Mouse (Mus musculus) gastrocnemius, adult 18-20 months (tissue): Measurements from ENCODE around the gene 9930111J21Rik2. TPM values are rescaled to one million over a fixed set of nuclear protein-coding genes. Genes with fewer than 3 reads are reported as not detected.
"Not testable (repeated sequence)": the region's sequence is repeated elsewhere in the genome, so short reads cannot be mapped to it uniquely, and the experiment has no call there.

Experiments used
- DNase-seq: peaks from one replicate; pipeline ENCODE4 v3.0.0; 2021; ENCODE audit warnings: low spot score
- total RNA-seq, 2 experiments: library from RNA; stranded (reverse); gene quantifications; 2 replicates each; pipeline ENCODE4 v1.2.3; 2021

9930111J21Rik2 gene
- total RNA-seq, 2 experiments from 2014 or later, result 1.4 to 3.2 TPM

GRCm38 (mm10) chr11:49077012-49077411 is 26.0 kb upstream of the 9930111J21Rik2 start:
- no peak for DNase-seq

GRCm38 (mm10) chr11:49076001-49076757 is 25.1 kb upstream of the 9930111J21Rik2 start, which contains the start of gene Ifi47:
Gene Ifi47, plus strand, starts transcription at chr11:49076587.
- DNase-seq, result not testable (repeated sequence)

- DNase-seq, result no peak
Measured at GRCm38 (mm10) chr11:49068358-49068757, 17.3 kb upstream of the 9930111J21Rik2 start.

- not testable (repeated sequence) for DNase-seq
Measured at GRCm38 (mm10) chr11:49063713-49064469, 12.8 kb upstream of the 9930111J21Rik2 start, which contains the start of gene Tgtp2. Gene Tgtp2, minus strand, starts transcription at chr11:49064206.

GRCm38 (mm10) chr11:49061865-49062264 is 10.8 kb upstream of the 9930111J21Rik2 start:
- DNase-seq, result not testable (repeated sequence)

- DNase-seq, result not testable (repeated sequence)
Measured at GRCm38 (mm10) chr11:49060061-49060460, 9.0 kb upstream of the 9930111J21Rik2 start.

GRCm38 (mm10) chr11:49051894-49052293 is 852 bp upstream of the 9930111J21Rik2 start:
- DNase-seq, result not testable (repeated sequence)

- not testable (repeated sequence) for DNase-seq
Measured at GRCm38 (mm10) chr11:49050064-49050463, 978 bp downstream of the 9930111J21Rik2 start.

GRCm38 (mm10) chr11:49012074-49012473 is 39.0 kb downstream of the 9930111J21Rik2 start:
- DNase-seq, result not testable (repeated sequence)

- not testable (repeated sequence) for DNase-seq
Measured at GRCm38 (mm10) chr11:49006785-49007184, 44.3 kb downstream of the 9930111J21Rik2 start.

- DNase-seq, result not testable (repeated sequence)
Measured at GRCm38 (mm10) chr11:49006317-49006716, 44.7 kb downstream of the 9930111J21Rik2 start.

- DNase-seq, result not testable (repeated sequence)
Measured at GRCm38 (mm10) chr11:49000411-49000810, 50.6 kb downstream of the 9930111J21Rik2 start.

GRCm38 (mm10) chr11:48994018-48994417 is 57.0 kb downstream of the 9930111J21Rik2 start, which contains the start of gene Tgtp1:
Gene Tgtp1, minus strand, starts transcription at chr11:48994172.
- not testable (repeated sequence) for DNase-seq

GRCm38 (mm10) chr11:48993296-48993695 is 57.7 kb downstream of the 9930111J21Rik2 start:
- not testable (repeated sequence) for DNase-seq

- peak; percentile 7 for DNase-seq
Measured at GRCm38 (mm10) chr11:48991740-48992520, 59.1 kb downstream of the 9930111J21Rik2 start, which contains the start of gene Gm12185. Gene Gm12185, minus strand, starts transcription at chr11:48992226.

- not testable (repeated sequence) for DNase-seq
Measured at GRCm38 (mm10) chr11:48989981-48990380, 61.1 kb downstream of the 9930111J21Rik2 start.

GRCm38 (mm10) chr11:48988219-48988618 is 62.8 kb downstream of the 9930111J21Rik2 start:
- DNase-seq, result not testable (repeated sequence)

- DNase-seq, result not testable (repeated sequence)
Measured at GRCm38 (mm10) chr11:48982848-48983247, 68.2 kb downstream of the 9930111J21Rik2 start.

- not testable (repeated sequence) for DNase-seq
Measured at GRCm38 (mm10) chr11:48980052-48980451, 71.0 kb downstream of the 9930111J21Rik2 start.

GRCm38 (mm10) chr11:48979251-48979650 is 71.8 kb downstream of the 9930111J21Rik2 start, which contains the start of gene 9930111J21Rik1:
Gene 9930111J21Rik1, minus strand, starts transcription at chr11:48979398.
- not testable (repeated sequence) for DNase-seq
